Mouse (Mus musculus) forebrain, embryonic 10.5 days (tissue): Measurements from ENCODE around the gene Arfgap2. TPM values are rescaled to one million over a fixed set of nuclear protein-coding genes. Genes with fewer than 3 reads are reported as not detected.
"Not testable (repeated sequence)": the region's sequence is repeated elsewhere in the genome, so short reads cannot be mapped to it uniquely, and the experiment has no call there.

Experiments
- DNase-seq: peaks from one replicate; pipeline ENCODE4 v3.0.0-alpha.2; 2017; ENCODE audit warnings: low spot score; ENCODE audit errors: extremely low spot score
- H3K27ac ChIP-seq: fragments of 300-500 bp; sonication (generic); 2 replicates; pipeline ENCODE4 v1.5.1; 2016; ENCODE audit warnings: mild to moderate bottlenecking
- H3K27me3 ChIP-seq: fragments of 300-500 bp; sonication (generic); 2 replicates; pipeline ENCODE4 v1.6.1; 2016; ENCODE audit warnings: mild to moderate bottlenecking; ENCODE audit not compliant: poor library complexity, severe bottlenecking
- H3K36me3 ChIP-seq: fragments of 300-500 bp; sonication (generic); replicated peaks from 2 replicates; pipeline ENCODE4 v1.6.1; 2016; ENCODE audit warnings: mild to moderate bottlenecking, moderate library complexity
- H3K4me1 ChIP-seq: fragments of 300-500 bp; sonication (generic); 2 replicates; pipeline ENCODE4 v1.6.1; 2016
- H3K4me3 ChIP-seq: fragments of 300-500 bp; sonication (generic); 2 replicates; pipeline ENCODE4 v1.5.1; 2016; ENCODE audit warnings: mild to moderate bottlenecking, moderate library complexity
- H3K9me3 ChIP-seq: fragments of 300-500 bp; sonication (generic); 2 replicates; pipeline ENCODE4 v1.6.1; 2016; ENCODE audit warnings: mild to moderate bottlenecking, moderate library complexity
- WGBS: fragments of 180-500 bp; shearing (Covaris S2); methylation state at CpG from one replicate; pipeline ENCODE4 v1.1.7; 2016; 5-methylcytosine and 5-hydroxymethylcytosine counted together
- polyA plus RNA-seq: library from polyadenylated mRNA; unstranded; fragments of >200 nt; fragmentation: Nextera tagmentation; extraction: Ambion mirVana; gene quantifications from 2 replicates; pipeline ENCODE4 v1.2.1, GENCODE M21; 2016

Arfgap2 gene
- polyA plus RNA-seq = 97.5 and 99.0 TPM in 2 replicates

- no peaks in the 10 kb centered on the region for H3K27me3 ChIP-seq
- WGBS = 2% methylated on average over 72 of the region's 72 CpGs
- H3K4me3 ChIP-seq = peak within 1 kb of the TSS; percentile 92
- H3K4me1 ChIP-seq = peaks cover 24% of the 10 kb centered on the region
- peaks cover 80% of the 10 kb centered on the region for H3K36me3 ChIP-seq
- H3K9me3 ChIP-seq = no peaks in the 10 kb centered on the region
- H3K27ac ChIP-seq = peak within 1 kb of the TSS; percentile 96
- peak; percentile 98 for DNase-seq
Observed at GRCm38 (mm10) chr2:91264711-91265681, at the start of gene Arfgap2. Gene Arfgap2 (plus strand): TSS chr2:91264974.

GRCm38 (mm10) chr2:91217032-91217431 is 47.7 kb upstream of the Arfgap2 start:
- no peaks in the 10 kb centered on the region for H3K27me3 ChIP-seq
- H3K4me1 ChIP-seq = no peaks in the 10 kb centered on the region
- 80% methylated on average over 4 of the region's 4 CpGs for WGBS
- H3K36me3 ChIP-seq = peaks cover 45% of the 10 kb centered on the region
- no peak overlapping the region for H3K4me3 ChIP-seq
- DNase-seq = no peak
- H3K27ac ChIP-seq = no peak overlapping the region
- no peaks in the 10 kb centered on the region for H3K9me3 ChIP-seq

GRCm38 (mm10) chr2:91220501-91220900 is 44.3 kb upstream of the Arfgap2 start:
- peaks cover 15% of the 10 kb centered on the region for H3K36me3 ChIP-seq
- H3K4me3 ChIP-seq = no peak overlapping the region
- H3K27me3 ChIP-seq = no peaks in the 10 kb centered on the region
- no peaks in the 10 kb centered on the region for H3K4me1 ChIP-seq
- DNase-seq = no peak
- 95% methylated on average over 3 of the region's 3 CpGs for WGBS
- H3K27ac ChIP-seq = no peak overlapping the region
- no peaks in the 10 kb centered on the region for H3K9me3 ChIP-seq

GRCm38 (mm10) chr2:91223614-91224013 is 41.2 kb upstream of the Arfgap2 start:
- Histone ChIP-seq H3K4me1 (no peaks in the 10 kb centered on the region), H3K27ac (no peak overlapping the region), H3K36me3 (no peaks in the 10 kb centered on the region), H3K27me3 (no peaks in the 10 kb centered on the region), H3K9me3 (no peaks in the 10 kb centered on the region), H3K4me3 (no peak overlapping the region)
- WGBS = 77% methylated on average over 2 of the region's 2 CpGs
- no peak for DNase-seq

- Histone ChIP-seq H3K4me3 (no peak overlapping the region), H3K9me3 (no peaks in the 10 kb centered on the region), H3K36me3 (0 out of 2 replicates have a peak, but pooled peaks cover 6% of the 10 kb centered on the region), H3K27ac (no peak overlapping the region), H3K4me1 (no peaks in the 10 kb centered on the region), H3K27me3 (no peaks in the 10 kb centered on the region)
- DNase-seq = no peak
- 70% methylated on average over 2 of the region's 2 CpGs for WGBS
Observed at GRCm38 (mm10) chr2:91229735-91230134, 35.0 kb upstream of the Arfgap2 start.

GRCm38 (mm10) chr2:91236601-91237510 is 27.9 kb upstream of the Arfgap2 start, which contains the start of gene Ddb2:
Gene Ddb2 (minus strand): TSS chr2:91236982.
- DNase-seq = peak; percentile 97
- Histone ChIP-seq H3K27me3 (no peaks in the 10 kb centered on the region), H3K36me3 (0 out of 2 replicates have a peak, but pooled peaks cover 6% of the 10 kb centered on the region), H3K4me3 (peak within 1 kb of the TSS; percentile 64), H3K27ac (peak within 1 kb of the TSS; percentile 89), H3K4me1 (peaks cover 12% of the 10 kb centered on the region), H3K9me3 (no peaks in the 10 kb centered on the region)
- WGBS = under 1% methylated on average over 48 of the region's 48 CpGs

- H3K9me3 ChIP-seq, H3K27me3 ChIP-seq, DNase-seq, H3K36me3 ChIP-seq: not testable (repeated sequence)
- Histone ChIP-seq H3K4me3 (peak overlapping the region; percentile 64), H3K4me1 (peaks cover 12% of the 10 kb centered on the region), H3K27ac (peak overlapping the region; percentile 89)
- WGBS = 27% methylated on average over 4 of the region's 4 CpGs
Observed at GRCm38 (mm10) chr2:91237511-91238080, 27.2 kb upstream of the Arfgap2 start.

GRCm38 (mm10) chr2:91242547-91242946 is 22.2 kb upstream of the Arfgap2 start:
- DNase-seq = no peak
- H3K9me3 ChIP-seq = no peaks in the 10 kb centered on the region
- no peaks in the 10 kb centered on the region for H3K27me3 ChIP-seq
- no peak overlapping the region for H3K27ac ChIP-seq
- 79% methylated on average over 5 of the region's 5 CpGs for WGBS
- peaks cover 15% of the 10 kb centered on the region for H3K4me1 ChIP-seq
- no peak overlapping the region for H3K4me3 ChIP-seq
- H3K36me3 ChIP-seq = no peaks in the 10 kb centered on the region

GRCm38 (mm10) chr2:91243416-91243815 is 21.4 kb upstream of the Arfgap2 start:
- DNase-seq = no peak
- H3K27me3 ChIP-seq = no peaks in the 10 kb centered on the region
- no peaks in the 10 kb centered on the region for H3K36me3 ChIP-seq
- H3K4me3 ChIP-seq = no peak overlapping the region
- H3K9me3 ChIP-seq = no peaks in the 10 kb centered on the region
- 68% methylated on average over 3 of the region's 3 CpGs for WGBS
- peaks cover 12% of the 10 kb centered on the region for H3K4me1 ChIP-seq
- 0 out of 2 replicates have a peak overlapping the region, but pooled peaks have one; percentile 6 for H3K27ac ChIP-seq

- Histone ChIP-seq H3K27ac (no peak overlapping the region), H3K4me3 (no peak overlapping the region), H3K9me3 (no peaks in the 10 kb centered on the region), H3K36me3 (no peaks in the 10 kb centered on the region), H3K27me3 (no peaks in the 10 kb centered on the region), H3K4me1 (peaks cover 12% of the 10 kb centered on the region)
- WGBS = 86% methylated on average over 5 of the region's 5 CpGs
- DNase-seq = no peak
Observed at GRCm38 (mm10) chr2:91244557-91245228, 20.1 kb upstream of the Arfgap2 start.

- H3K4me3 ChIP-seq = no peak overlapping the region
- WGBS = 91% methylated on average over 4 of the region's 4 CpGs
- no peaks in the 10 kb centered on the region for H3K9me3 ChIP-seq
- DNase-seq = no peak
- H3K27me3 ChIP-seq = peaks cover 19% of the 10 kb centered on the region
- H3K27ac ChIP-seq = no peak overlapping the region
- H3K36me3 ChIP-seq = no peaks in the 10 kb centered on the region
- H3K4me1 ChIP-seq = peaks cover 7% of the 10 kb centered on the region
Observed at GRCm38 (mm10) chr2:91248366-91248765, 16.4 kb upstream of the Arfgap2 start.

- Histone ChIP-seq H3K36me3 (no peaks in the 10 kb centered on the region), H3K27me3 (peaks cover 47% of the 10 kb centered on the region), H3K9me3 (no peaks in the 10 kb centered on the region), H3K4me1 (peaks cover 29% of the 10 kb centered on the region), H3K4me3 (no peak overlapping the region), H3K27ac (no peak overlapping the region)
- WGBS = 81% methylated on average over 4 of the region's 4 CpGs
- no peak for DNase-seq
Observed at GRCm38 (mm10) chr2:91252001-91252400, 12.8 kb upstream of the Arfgap2 start.
